Mouse (Mus musculus) intestine, embryonic 16.5 days (tissue): ENCODE results near the gene S1pr5. TPM values are rescaled to one million over a fixed set of nuclear protein-coding genes. Genes with fewer than 3 reads are reported as not detected.

Experiments
- ATAC-seq: fragments of 200-750 bp; cut with Nextera tagmentation; 2 replicates; pipeline ENCODE4 v1.8.0; 2017; ENCODE audit warnings: moderate TSS enrichment, moderate library complexity
- H3K27ac ChIP-seq: fragments of 300-500 bp; sonication (generic); 2 replicates; pipeline ENCODE4 v1.5.1; 2014; ENCODE audit warnings: mild to moderate bottlenecking, low read length
- H3K27me3 ChIP-seq: fragments of 300-500 bp; sonication (generic); replicated peaks from 2 replicates; pipeline ENCODE4 v1.6.1; 2014; ENCODE audit warnings: low read length, control low read depth, mixed read lengths; ENCODE audit not compliant: control insufficient read depth, insufficient read depth
- H3K36me3 ChIP-seq: fragments of 300-500 bp; sonication (generic); 2 replicates; pipeline ENCODE4 v1.6.1; 2014; ENCODE audit warnings: low read length, control low read depth; ENCODE audit not compliant: control insufficient read depth, insufficient read depth
- H3K4me1 ChIP-seq: fragments of 300-500 bp; sonication (generic); 2 replicates; pipeline ENCODE4 v1.6.1; 2014; ENCODE audit warnings: low read length, control low read depth, mixed read lengths; ENCODE audit not compliant: control insufficient read depth, insufficient read depth
- H3K4me2 ChIP-seq: fragments of 300-500 bp; sonication (generic); 2 replicates; pipeline ENCODE4 v1.6.1; 2014; ENCODE audit warnings: low read depth, low read length, control low read depth
- H3K4me3 ChIP-seq: fragments of 300-500 bp; sonication (generic); 2 replicates; pipeline ENCODE4 v1.5.1; 2014; ENCODE audit warnings: mild to moderate bottlenecking, low read length
- H3K9ac ChIP-seq: fragments of 300-500 bp; sonication (generic); 2 replicates; pipeline ENCODE4 v1.6.1; 2014; ENCODE audit warnings: low read depth, low read length
- H3K9me3 ChIP-seq: fragments of 300-500 bp; sonication (generic); 2 replicates; pipeline ENCODE4 v1.6.1; 2016; ENCODE audit warnings: low read length, control low read depth; ENCODE audit not compliant: control insufficient read depth
- WGBS: fragments of 180-500 bp; shearing (Covaris S2); extraction: QIAGEN DNeasy Blood & Tissue Kit; methylation state at CpG from one replicate; pipeline ENCODE4 v1.1.7; 2014; 5-methylcytosine and 5-hydroxymethylcytosine counted together
- polyA plus RNA-seq: library from polyadenylated mRNA; unstranded; fragments of >200 nt; fragmentation: Nextera tagmentation; extraction: Ambion mirVana; gene quantifications from 2 replicates; pipeline ENCODE4 v1.2.1, GENCODE M21; 2015

S1pr5 gene
- polyA plus RNA-seq, 1 experiment from 2014 or later = 0.06 TPM

- Histone ChIP-seq H3K9me3 (peaks cover 3% of the 10 kb centered on the region), H3K27ac (no peak overlapping the region), H3K4me1 (peaks cover 21% of the 10 kb centered on the region), H3K36me3 (no peaks in the 10 kb centered on the region), H3K4me2 (peak overlapping the region; percentile 93), H3K4me3 (peak overlapping the region; percentile 54), H3K9ac (peak overlapping the region; percentile 57), H3K27me3 (peaks cover 50% of the 10 kb centered on the region)
- 11% methylated on average over 42 of the region's 42 CpGs for WGBS
- ATAC-seq = no peak
Measured at GRCm38 (mm10) chr9:21243826-21244427, 4.3 kb downstream of the S1pr5 start.

DNA sequence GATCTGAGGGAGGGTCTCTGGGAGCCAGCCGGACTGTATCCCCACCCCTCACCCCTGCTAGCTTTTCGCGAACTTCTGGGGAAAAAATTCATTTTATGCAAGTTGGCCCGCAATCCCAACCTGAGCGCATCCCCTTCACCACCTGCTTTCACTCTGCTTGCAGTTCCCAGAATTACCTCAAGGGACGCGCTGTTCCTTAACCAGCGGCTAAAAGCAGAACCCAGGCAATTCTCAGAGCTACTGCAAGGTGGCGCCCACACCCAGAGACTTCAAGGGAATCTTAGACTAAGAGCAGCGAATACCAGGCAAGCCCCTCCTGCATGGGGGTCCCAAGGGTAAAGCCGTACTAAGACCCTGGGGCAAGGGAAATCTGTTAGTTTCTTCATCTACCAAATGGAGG, 6.9 kb downstream of the S1pr5 start:
- H3K4me1 ChIP-seq = peaks cover 27% of the 10 kb centered on the region
- WGBS = 11% methylated on average over 11 of the region's 11 CpGs
- no peak overlapping the region for H3K4me3 ChIP-seq
- no peak overlapping the region for H3K4me2 ChIP-seq
- H3K27ac ChIP-seq = no peak overlapping the region
- H3K36me3 ChIP-seq = 0 out of 2 replicates have a peak, but pooled peaks cover 2% of the 10 kb centered on the region
- peaks cover 31% of the 10 kb centered on the region for H3K27me3 ChIP-seq
- peaks cover 3% of the 10 kb centered on the region for H3K9me3 ChIP-seq
- no peak for ATAC-seq
- H3K9ac ChIP-seq = no peak overlapping the region

DNA sequence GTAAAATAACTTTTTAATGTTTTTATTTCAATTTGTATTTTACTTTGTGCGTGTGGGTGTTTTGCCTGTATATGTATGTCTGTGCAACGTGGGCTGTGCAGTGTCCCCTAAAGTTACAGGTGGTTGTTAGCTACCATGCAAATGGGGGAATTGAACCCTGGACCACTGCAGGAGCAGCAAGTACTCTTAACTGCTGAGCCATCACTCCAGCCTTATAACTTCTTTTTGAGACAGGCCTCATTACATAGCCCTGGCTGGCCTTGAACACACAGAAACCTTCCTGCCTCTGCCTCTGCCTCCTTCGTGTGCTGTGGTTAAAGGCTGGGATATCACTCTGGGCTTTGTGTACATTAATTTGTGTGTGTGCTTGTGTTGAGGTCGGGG, 8.8 kb downstream of the S1pr5 start:
- peak overlapping the region; percentile 81 for H3K4me2 ChIP-seq
- H3K27me3 ChIP-seq = peaks cover 16% of the 10 kb centered on the region
- H3K9me3 ChIP-seq = peaks cover 3% of the 10 kb centered on the region
- peak overlapping the region; percentile 92 for H3K4me3 ChIP-seq
- WGBS = 33% methylated on average over 4 of the region's 4 CpGs
- H3K4me1 ChIP-seq = peaks cover 21% of the 10 kb centered on the region
- H3K27ac ChIP-seq = peak overlapping the region; percentile 94
- peak overlapping the region; percentile 100 for H3K9ac ChIP-seq
- H3K36me3 ChIP-seq = 0 out of 2 replicates have a peak, but pooled peaks cover 4% of the 10 kb centered on the region
- ATAC-seq = 0 out of 2 replicates have a peak, but pooled peaks have one; percentile 2

DNA sequence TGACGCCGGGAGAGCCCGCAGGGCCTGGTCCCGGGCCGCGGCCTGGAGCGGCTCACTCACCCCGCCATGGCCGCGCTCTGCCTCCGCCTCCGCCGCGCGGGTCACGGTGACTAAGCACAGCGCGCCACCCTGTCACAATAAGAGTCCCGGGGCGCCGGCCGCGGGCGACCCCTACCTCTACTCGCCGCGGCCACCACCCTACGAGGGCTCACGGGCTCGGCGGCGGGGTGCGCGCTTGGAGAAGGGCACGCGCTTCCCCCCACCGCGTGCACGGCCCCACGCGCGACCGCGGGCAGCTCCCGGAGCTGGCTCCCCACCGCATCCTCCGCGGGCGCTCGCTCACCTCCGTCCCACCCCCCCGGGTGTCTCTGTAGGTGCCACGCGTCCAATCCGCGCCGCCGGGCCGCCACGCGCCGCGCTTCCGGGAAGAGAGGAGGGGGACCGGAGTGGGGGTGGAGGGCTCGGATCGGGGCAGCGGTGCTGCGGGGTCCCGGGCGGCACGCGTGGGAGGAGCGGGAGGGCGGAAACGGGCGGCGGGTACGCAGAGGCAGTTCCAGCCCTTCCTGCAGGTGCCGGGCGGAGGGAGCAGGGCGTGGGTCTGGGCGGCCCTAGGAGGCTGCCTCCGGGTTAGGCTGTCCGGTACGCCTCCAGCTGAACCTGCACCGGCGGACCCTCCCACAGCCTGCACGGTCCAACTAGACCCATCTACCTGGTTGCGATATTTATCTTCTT, 9.3 kb downstream of the S1pr5 start, which contains the start of gene Keap1:
Gene Keap1, minus strand, starts transcription at position 629 of the 732 bp plus-strand sequence.
- H3K4me3 ChIP-seq = peak within 1 kb of the TSS; percentile 92

GRCm38 (mm10) chr9:21238004-21238732, 10.1 kb downstream of the S1pr5 start:
- H3K9me3 ChIP-seq = peaks cover 3% of the 10 kb centered on the region
- peak overlapping the region; percentile 92 for H3K4me3 ChIP-seq
- peak overlapping the region; percentile 100 for H3K9ac ChIP-seq
- ATAC-seq = peak; percentile 9
- peaks cover 5% of the 10 kb centered on the region for H3K27me3 ChIP-seq
- peaks cover 14% of the 10 kb centered on the region for H3K4me1 ChIP-seq
- peaks cover 9% of the 10 kb centered on the region; the same call in 1 of the 2 replicates for H3K36me3 ChIP-seq
- peak overlapping the region; percentile 81 for H3K4me2 ChIP-seq
- peak overlapping the region; percentile 94 for H3K27ac ChIP-seq
- WGBS = under 1% methylated on average over 30 of the region's 31 CpGs

More for the DNA sequence above, 9.3 kb downstream of the S1pr5 start, which contains the start of gene Keap1:
- WGBS = under 1% methylated on average over 78 of the region's 90 CpGs
- 0 out of 2 replicates have a peak, but pooled peaks cover 4% of the 10 kb centered on the region for H3K36me3 ChIP-seq
- H3K9me3 ChIP-seq = peaks cover 3% of the 10 kb centered on the region
- H3K9ac ChIP-seq = peak within 1 kb of the TSS; percentile 100
- ATAC-seq = peak; percentile 88
- peaks cover 11% of the 10 kb centered on the region for H3K27me3 ChIP-seq
- H3K27ac ChIP-seq = peak within 1 kb of the TSS; percentile 94
- H3K4me1 ChIP-seq = peaks cover 15% of the 10 kb centered on the region
- H3K4me2 ChIP-seq = peak within 1 kb of the TSS; percentile 81

DNA sequence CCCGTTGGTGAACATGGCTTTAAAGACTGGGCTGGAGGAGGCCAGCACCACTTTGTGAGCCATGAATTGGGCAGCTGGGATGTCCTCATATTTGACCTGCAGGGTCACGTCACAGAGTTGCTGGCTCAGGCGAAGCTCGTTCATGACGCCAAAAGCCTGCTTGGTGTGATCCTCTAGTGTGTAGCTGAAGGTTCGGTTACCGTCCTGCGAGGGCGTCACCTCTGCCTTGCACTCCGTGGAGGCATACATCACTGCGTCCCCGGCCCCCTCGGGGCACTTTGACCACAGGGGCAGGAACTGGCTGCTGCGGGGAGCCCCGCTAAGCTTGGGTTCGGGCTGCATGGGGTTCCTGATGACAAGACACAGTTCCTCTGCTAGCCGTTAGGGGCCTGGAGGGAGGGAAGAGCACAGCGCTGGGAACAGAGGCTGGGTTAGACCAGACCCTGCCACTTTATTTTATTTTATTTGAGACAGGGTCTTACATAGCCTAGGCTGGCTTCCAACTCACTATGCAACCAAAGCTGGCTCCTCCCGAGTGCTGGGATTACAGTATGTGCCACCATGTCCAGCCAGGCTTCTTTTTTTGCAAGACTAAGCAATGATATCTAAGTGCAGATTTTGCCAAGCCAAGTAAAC, 10.8 kb downstream of the S1pr5 start:
- Histone ChIP-seq H3K4me3 (peak overlapping the region; percentile 92), H3K36me3 (peaks cover 10% of the 10 kb centered on the region; the same call in 1 of the 2 replicates), H3K9me3 (no peaks in the 10 kb centered on the region), H3K4me2 (peak overlapping the region; percentile 81), H3K9ac (peak overlapping the region; percentile 100), H3K4me1 (peaks cover 14% of the 10 kb centered on the region), H3K27me3 (no peaks in the 10 kb centered on the region), H3K27ac (peak overlapping the region; percentile 94)
- peak; percentile 16; the same call in 1 of the 2 replicates for ATAC-seq
- WGBS = 21% methylated on average over 19 of the region's 19 CpGs

DNA sequence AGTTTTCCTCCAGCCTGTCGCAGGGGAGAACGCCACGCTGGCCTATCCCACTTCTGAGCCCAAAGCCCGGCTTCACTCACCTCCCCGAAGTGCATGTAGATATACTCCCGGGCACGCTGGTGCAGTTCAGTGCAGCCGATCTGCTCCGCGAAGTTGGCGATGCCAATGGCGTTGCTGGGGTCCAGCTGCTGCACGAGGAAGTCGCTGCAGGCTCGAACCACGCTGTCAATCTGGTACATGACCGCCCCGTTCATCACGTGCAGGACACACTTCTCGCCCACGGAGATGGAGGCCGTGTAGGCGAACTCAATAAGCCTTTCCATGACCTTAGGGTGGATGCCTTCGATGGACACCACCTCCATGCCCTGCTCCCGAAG, 11.3 kb downstream of the S1pr5 start:
- no peak for ATAC-seq
- WGBS = 82% methylated on average over 25 of the region's 25 CpGs
- H3K4me3 ChIP-seq = peak overlapping the region; percentile 92
- H3K27ac ChIP-seq = no peak overlapping the region
- peaks cover 10% of the 10 kb centered on the region; the same call in 1 of the 2 replicates for H3K36me3 ChIP-seq
- no peaks in the 10 kb centered on the region for H3K27me3 ChIP-seq
- H3K9me3 ChIP-seq = no peaks in the 10 kb centered on the region
- H3K4me2 ChIP-seq = peak overlapping the region; percentile 81
- peaks cover 14% of the 10 kb centered on the region for H3K4me1 ChIP-seq
- H3K9ac ChIP-seq = peak overlapping the region; percentile 100

- 80% methylated on average over 4 of the region's 4 CpGs for WGBS
- H3K9ac ChIP-seq = no peak overlapping the region
- peaks cover 15% of the 10 kb centered on the region; the same call in 1 of the 2 replicates for H3K36me3 ChIP-seq
- no peaks in the 10 kb centered on the region for H3K9me3 ChIP-seq
- H3K27me3 ChIP-seq = no peaks in the 10 kb centered on the region
- H3K4me3 ChIP-seq = no peak overlapping the region
- H3K4me2 ChIP-seq = no peak overlapping the region
- peaks cover 14% of the 10 kb centered on the region for H3K4me1 ChIP-seq
- no peak overlapping the region for H3K27ac ChIP-seq
- ATAC-seq = no peak
Measured at GRCm38 (mm10) chr9:21235341-21235740, 12.9 kb downstream of the S1pr5 start.
